Mouse (Mus musculus): Measurements from ENCODE around the gene Gdpd3.
A peak's percentile ranks its signal among the peaks of the same experiment; 100 is the strongest.
"Not testable (repeated sequence)": the region's sequence is repeated elsewhere in the genome, so short reads cannot be mapped to it uniquely, and the experiment has no call there.

Gene Gdpd3

DNA sequence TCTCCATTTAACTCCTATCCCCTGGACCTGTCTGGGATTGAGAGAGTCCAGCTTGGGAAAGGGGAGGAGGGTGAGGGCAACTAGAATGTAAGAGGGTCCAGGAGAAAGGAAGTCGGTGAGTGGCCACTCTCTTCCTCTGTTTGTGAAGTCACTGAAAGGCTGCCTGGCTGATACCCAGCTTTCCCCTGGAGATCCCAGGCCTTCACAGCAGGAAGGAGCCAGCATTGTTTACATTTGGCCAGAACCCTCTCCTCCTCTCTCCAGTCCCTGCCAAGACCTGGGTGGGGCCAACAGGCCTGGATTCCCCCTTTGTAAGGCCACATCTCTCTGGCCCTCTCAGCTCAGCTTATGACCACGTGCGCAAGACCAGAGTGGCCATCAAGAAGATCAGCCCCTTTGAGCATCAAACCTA is 5.7 kb upstream of the Gdpd3 start:
- no peak for DNase-seq (ENCODE audit: low read depth, low spot score)

DNA sequence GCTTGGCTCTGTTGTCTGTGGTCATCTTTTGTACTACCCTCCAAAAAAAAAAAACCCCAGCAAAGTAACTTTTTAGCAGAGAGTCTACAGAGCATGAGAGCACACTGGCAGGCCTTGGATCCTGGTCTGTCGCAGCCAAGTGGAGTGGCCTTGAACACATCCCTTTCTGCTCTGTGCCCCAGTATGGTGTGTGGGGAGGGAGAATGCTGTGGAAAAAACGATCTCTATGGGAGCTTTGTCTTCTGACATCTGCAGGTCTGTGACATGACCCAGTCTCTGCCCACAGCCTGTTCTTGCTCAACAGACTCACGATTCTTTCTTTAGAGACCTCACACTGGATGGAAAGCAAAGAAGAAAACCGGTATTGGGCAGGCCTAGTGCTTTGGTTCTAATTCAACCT is 5.2 kb upstream of the Gdpd3 start:
- no peak for DNase-seq (ENCODE audit: low read depth, low spot score)

GRCm38 (mm10) chr7:126761529-126762067 is 4.5 kb upstream of the Gdpd3 start:
- no peak for DNase-seq (ENCODE audit: low read depth, low spot score)

DNA sequence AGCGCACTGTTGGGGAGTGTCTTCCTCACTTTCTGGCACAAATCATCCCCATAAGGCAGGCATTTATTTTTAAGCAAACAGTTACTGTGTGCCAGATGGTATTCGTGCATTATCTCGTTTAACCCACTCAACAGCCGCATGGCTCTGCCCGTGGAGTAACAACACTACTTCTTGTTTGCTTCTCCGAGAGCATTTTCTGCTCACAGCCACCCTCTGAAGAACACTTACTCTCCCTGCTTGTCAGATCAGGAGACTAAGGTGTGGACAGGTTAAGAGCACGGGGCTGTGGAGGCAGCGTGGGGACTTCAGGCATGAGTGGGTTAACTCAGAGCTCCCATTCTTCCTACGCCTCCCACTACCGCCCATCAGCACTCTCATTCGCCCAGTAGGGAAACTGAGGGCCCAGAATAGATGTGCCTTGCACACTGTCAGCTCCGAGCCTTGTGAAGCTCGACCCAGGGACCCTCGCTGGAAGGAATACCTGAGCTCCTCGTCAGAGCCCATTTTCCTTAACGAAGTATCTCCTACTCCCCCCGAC is 3.6 kb upstream of the Gdpd3 start:
- DNase-seq (ENCODE audit: low read depth, low spot score), result no peak

DNA sequence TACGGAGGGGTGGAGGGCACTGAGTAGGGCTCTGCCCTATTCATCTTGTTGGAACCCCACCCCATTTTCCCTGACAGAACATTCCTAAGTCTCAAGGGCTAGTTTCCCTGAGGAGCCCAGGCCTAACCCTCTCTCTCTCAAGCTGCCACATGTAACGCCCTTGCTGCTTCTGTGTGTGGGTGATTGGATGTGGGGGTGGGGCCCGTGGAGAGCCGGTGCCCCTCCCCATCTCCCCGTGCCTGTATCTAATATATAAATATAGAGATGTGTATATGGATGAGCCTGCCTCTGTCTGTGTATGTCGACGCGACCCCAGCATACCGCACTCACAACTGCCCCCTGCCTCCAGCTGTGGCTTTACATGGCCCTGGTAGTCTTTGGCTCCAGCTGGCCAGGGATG is 594 bp upstream of the Gdpd3 start:
- DNase-seq (ENCODE audit: low read depth, low spot score), result no peak

DNA sequence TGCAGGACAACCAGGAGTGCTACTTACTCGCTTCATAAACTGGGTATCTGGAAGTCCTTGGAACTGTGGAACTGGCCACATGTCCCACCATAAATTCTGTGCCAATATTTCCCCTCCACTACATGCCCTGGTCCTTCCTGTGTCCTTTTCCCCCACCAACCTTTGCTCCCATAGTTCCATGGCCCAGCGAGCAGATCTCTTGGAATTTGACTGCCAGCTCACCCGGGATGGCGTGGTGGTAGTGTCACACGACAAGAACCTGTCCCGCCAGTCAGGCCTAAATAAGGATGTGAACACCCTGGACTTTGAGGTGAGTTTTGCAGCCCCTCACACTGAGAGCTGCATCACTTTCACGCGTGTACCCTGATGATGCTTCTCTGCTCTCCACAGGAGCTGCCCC is 867 bp downstream of the Gdpd3 start:
- no peak for DNase-seq (ENCODE audit: low read depth, low spot score)

DNA sequence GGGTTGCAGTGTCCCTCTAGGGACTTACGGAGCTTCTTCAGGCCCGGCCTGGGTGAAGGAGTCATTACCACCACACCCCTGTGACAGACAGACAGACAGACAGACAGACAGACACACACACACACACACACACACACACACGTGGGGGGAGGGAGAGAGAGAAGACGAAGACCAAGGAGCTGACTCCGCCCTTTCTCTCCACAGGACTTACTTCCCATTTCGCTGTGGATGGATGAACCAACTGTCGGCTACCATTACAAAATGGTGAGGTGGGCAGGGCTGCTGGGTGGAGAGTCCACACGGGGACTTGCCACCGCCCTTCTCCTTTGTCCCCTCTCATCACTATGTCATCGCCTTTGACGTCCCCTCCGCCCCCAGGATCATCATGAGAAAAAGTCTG is 4.7 kb downstream of the Gdpd3 start:
- DNase-seq (ENCODE audit: low read depth, low spot score), result no peak

DNA sequence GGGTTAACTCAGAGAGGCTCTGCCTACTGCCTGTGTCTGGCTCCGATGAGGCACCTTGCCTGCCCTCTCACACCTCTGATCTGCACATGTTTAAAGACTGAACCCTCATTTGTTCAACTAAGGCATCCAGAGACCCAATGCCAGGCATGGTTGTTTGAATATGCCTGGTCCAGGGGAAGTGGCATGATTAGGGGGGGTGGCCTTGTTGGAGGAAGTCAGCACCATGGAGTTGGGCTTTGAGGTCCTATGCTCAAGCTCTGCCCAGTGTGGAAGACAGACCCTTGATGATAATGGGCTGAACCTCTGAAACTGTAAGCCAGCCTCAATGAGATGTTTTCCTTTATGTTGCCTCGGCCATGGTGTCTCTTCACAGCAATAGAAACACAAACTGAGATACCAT is 7.2 kb downstream of the Gdpd3 start:
- DNase-seq (ENCODE audit: low read depth, low spot score), result no peak

GRCm38 (mm10) chr7:126774463-126774862 is 8.3 kb downstream of the Gdpd3 start:
- DNase-seq (ENCODE audit: low read depth, low spot score), result no peak

GRCm38 (mm10) chr7:126775185-126775977 is 9.2 kb downstream of the Gdpd3 start:
- no peak for DNase-seq (ENCODE audit: low read depth, low spot score)

DNA sequence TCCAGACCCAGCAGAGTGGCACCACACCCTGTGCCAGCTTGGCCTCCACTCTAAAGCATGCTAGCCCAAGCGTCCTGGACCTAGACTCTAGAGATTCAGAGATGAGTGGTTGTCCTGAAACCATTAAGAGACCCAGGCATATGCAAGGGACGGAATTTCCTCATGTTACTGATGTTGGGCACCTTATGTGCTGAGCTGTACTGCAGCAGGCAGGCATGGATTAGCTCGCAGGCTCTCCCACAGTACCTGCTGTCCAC is 9.8 kb downstream of the Gdpd3 start:
- no peak for DNase-seq (ENCODE audit: low read depth, low spot score)

DNA sequence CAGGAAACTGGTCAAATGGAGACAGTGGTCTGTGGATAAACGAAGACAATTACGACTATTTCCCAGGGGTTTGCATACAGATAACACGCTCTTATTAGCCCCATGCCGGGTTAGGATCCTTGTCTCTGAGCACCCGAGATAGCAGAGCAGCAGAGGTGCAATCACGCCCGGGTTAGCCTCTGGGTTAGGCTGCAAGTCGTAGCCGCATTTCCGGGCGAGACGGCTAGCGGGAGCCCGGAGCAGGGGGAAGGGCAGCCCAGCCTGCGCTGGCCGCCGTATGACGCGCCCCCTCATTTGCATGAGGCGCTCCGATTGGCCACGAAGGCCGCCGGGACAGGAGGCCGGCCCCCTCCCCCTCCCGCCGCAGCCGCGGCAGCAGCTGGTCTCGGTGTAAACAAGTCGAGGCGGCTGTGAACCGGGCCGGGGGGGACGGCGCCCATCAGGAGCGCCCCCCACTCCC is 10.5 kb downstream of the Gdpd3 start, which contains the start of gene Ypel3:
Gene Ypel3, plus strand, starts transcription at position 358 of the 460 bp plus-strand sequence.
- DNase-seq (ENCODE audit: low read depth, low spot score), result peak; percentile 85

DNA sequence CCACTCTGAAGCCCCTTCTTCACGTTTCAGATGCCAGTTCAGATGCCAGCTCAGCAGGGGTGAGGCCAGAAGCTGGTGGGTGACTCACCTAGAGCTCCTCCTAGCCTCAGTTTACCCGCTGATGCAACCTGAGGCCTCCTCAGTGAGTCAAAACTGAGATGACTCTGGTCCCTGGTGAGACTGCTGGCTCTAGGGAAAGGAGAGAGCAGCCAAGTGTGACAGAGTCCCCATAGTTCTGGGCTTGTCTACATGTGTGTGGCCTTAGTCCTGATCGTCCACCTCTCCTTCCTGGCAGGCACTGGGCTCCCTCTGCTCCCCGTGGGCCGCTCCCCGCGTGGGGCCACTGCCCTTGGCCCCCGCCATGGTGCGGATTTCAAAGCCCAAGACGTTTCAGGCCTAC is 11.3 kb downstream of the Gdpd3 start:
- no peak for DNase-seq (ENCODE audit: low read depth, low spot score)

- DNase-seq (ENCODE audit: low read depth, low spot score), result no peak
Observed at GRCm38 (mm10) chr7:126778147-126778546, 12.0 kb downstream of the Gdpd3 start.

- not testable (repeated sequence) for DNase-seq (ENCODE audit: low read depth, low spot score)
Observed at GRCm38 (mm10) chr7:126779101-126779500, 13.0 kb downstream of the Gdpd3 start.

DNA sequence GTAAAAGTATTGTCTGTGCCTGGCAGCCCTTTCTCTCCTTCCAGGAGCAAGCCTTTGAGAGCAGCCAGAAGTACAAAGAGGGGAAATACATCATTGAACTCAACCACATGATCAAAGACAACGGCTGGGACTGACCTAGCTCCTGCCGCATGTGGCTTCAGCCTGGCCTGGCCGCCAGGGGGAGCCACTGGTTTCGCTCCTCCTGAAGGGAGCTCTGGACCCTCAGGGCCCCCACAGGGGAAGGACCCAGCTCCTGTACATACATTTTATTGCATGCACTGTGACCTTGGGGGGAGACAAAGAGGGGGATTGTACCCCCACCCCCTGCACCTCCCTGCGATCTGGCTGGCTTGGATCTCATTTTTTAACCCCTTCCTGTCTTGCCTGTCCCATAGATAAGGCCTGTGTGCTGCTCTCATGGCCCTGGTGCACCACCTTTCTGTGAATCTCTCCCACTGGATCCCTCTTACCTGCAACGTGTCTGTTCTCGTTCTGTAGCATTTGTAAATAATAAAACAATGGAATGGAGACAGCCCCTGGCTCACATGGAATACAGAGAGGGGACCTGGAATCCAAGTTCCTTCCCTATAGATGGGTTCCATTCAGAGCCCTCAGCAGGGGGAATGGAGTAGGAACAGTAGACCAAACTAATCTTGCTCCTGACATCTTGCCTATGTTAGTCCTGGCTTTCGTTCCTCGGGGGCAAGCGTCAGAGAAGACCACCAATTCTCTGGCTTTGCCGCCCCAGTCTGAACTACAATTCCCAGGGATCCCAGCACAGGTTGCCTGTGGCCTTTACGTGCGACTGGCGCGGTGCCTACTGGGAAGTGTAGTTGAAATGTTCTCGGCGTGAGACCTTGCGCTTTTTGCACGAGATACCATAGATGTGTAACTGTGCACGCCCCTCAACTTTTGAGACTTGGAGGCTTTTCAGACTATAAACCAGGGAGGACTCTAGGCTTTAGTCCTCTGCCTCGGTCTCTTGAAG is 14.1 kb downstream of the Gdpd3 start:
- peak; percentile 69 for DNase-seq (ENCODE audit: low read depth, low spot score)

GRCm38 (mm10) chr7:126780971-126781635 is 15.0 kb downstream of the Gdpd3 start, which contains the start of gene Tbx6:
Gene Tbx6, plus strand, starts transcription at chr7:126781483.
- no peak for DNase-seq (ENCODE audit: low read depth, low spot score)

GRCm38 (mm10) chr7:126781661-126782370 is 15.7 kb downstream of the Gdpd3 start:
- DNase-seq (ENCODE audit: low read depth, low spot score), result no peak

DNA sequence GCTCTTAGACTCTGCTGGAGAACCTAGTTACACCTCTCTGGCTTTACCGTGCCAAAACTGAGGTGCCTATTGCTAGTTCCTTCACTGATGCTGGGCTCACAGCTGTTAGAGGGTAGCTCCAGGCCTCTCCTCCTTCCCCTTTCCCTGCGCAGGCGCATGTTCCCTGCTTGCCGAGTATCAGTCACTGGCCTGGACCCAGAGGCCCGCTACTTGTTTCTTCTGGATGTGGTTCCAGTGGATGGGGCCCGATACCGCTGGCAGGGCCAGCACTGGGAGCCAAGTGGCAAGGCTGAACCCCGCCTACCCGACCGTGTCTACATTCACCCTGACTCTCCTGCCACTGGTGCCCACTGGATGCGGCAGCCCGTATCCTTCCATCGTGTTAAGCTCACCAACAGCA is 16.6 kb downstream of the Gdpd3 start:
- no peak for DNase-seq (ENCODE audit: low read depth, low spot score)

GRCm38 (mm10) chr7:126784469-126784868 is 18.3 kb downstream of the Gdpd3 start:
- no peak for DNase-seq (ENCODE audit: low read depth, low spot score)

- no peak for DNase-seq (ENCODE audit: low read depth, low spot score)
Observed at GRCm38 (mm10) chr7:126785056-126785455, 18.9 kb downstream of the Gdpd3 start.
